Mouse (Mus musculus) stomach, embryonic 14.5 days (tissue): Measurements from ENCODE around the gene Zfp335. TPM values are rescaled to one million over a fixed set of nuclear protein-coding genes. Genes with fewer than 3 reads are reported as not detected.

ENCODE experiments used
- ATAC-seq: fragments of 200-750 bp; cut with Nextera tagmentation; 2 replicates; pipeline ENCODE4 v1.8.0; 2017; ENCODE audit warnings: low read depth, moderate TSS enrichment; ENCODE audit not compliant: insufficient number of reproducible peaks, insufficient read depth, low FRiP score
- H3K27ac ChIP-seq: fragments of 300-500 bp; sonication (generic); 2 replicates; pipeline ENCODE4 v1.5.1; 2014; ENCODE audit warnings: mild to moderate bottlenecking, low read length, moderate library complexity, mixed read lengths
- H3K27me3 ChIP-seq: fragments of 300-500 bp; sonication (generic); 2 replicates; pipeline ENCODE4 v1.6.1; 2014; ENCODE audit warnings: low read length, control low read depth, mixed read lengths; ENCODE audit not compliant: control insufficient read depth, insufficient read depth
- H3K36me3 ChIP-seq: fragments of 300-500 bp; sonication (generic); 2 replicates; pipeline ENCODE4 v1.6.1; 2014; ENCODE audit warnings: mild to moderate bottlenecking, control low read depth, low read length, moderate library complexity, mixed read lengths; ENCODE audit not compliant: control insufficient read depth, insufficient read depth
- H3K4me1 ChIP-seq: fragments of 300-500 bp; sonication (generic); 2 replicates; pipeline ENCODE4 v1.6.1; 2014; ENCODE audit warnings: low read length, control low read depth, mixed read lengths; ENCODE audit not compliant: control insufficient read depth, insufficient read depth
- H3K4me2 ChIP-seq: fragments of 300-500 bp; sonication (generic); replicated peaks from 2 replicates; pipeline ENCODE4 v1.6.1; 2014; ENCODE audit warnings: low read depth, low read length, control low read depth
- H3K4me3 ChIP-seq: fragments of 300-500 bp; sonication (generic); 2 replicates; pipeline ENCODE4 v1.5.1; 2014; ENCODE audit warnings: low read depth, low read length, control low read depth
- H3K9ac ChIP-seq: fragments of 300-500 bp; sonication (generic); replicated peaks from 2 replicates; pipeline ENCODE4 v1.6.1; 2014; ENCODE audit warnings: low read depth, mild to moderate bottlenecking, control low read depth, low read length, moderate library complexity, mixed read lengths
- H3K9me3 ChIP-seq: fragments of 300-500 bp; sonication (generic); 2 replicates; pipeline ENCODE4 v1.6.1; 2016; ENCODE audit warnings: low read depth, low read length, control low read depth; ENCODE audit not compliant: control insufficient read depth
- WGBS: fragments of 180-500 bp; shearing (Covaris S2); extraction: QIAGEN DNeasy Blood & Tissue Kit; methylation state at CpG from one replicate; pipeline ENCODE4 v1.1.7; 2014; 5-methylcytosine and 5-hydroxymethylcytosine counted together
- polyA plus RNA-seq: library from polyadenylated mRNA; unstranded; fragments of >200 nt; fragmentation: Nextera tagmentation; extraction: Ambion mirVana; gene quantifications from 2 replicates; pipeline ENCODE4 v1.2.1, GENCODE M21; 2014

The Zfp335 gene
- polyA plus RNA-seq, 1 experiment from 2014 or later: 12.7 TPM

DNA sequence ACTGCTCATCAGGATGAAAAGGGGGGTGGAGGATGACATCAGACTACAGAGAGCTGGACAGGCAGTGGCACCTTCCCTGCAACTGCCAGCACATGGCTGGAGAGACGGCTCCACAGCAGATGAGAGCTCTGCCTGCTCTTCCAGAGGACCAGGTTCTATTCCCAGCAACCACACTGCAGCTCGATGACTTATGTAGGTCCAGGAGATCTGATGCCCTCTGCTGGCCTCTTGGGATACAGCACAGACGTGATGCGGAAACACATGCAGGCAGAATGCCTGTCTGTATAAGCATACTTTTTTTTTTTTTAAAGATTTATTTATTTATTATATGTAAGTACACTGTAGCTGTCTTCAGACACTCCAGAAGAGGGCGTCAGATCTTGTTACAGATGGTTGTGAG is 6.8 kb upstream of the Zfp335 start:
- H3K9me3 ChIP-seq: no peaks in the 10 kb centered on the region
- no peak overlapping the region for H3K27ac ChIP-seq
- H3K27me3 ChIP-seq: no peaks in the 10 kb centered on the region
- no peak overlapping the region for H3K9ac ChIP-seq
- ATAC-seq: no peak
- H3K4me1 ChIP-seq: no peaks in the 10 kb centered on the region
- H3K4me2 ChIP-seq: no peak overlapping the region
- no peaks in the 10 kb centered on the region for H3K36me3 ChIP-seq
- no peak overlapping the region for H3K4me3 ChIP-seq
- 68% methylated on average over 4 of the region's 5 CpGs for WGBS

DNA sequence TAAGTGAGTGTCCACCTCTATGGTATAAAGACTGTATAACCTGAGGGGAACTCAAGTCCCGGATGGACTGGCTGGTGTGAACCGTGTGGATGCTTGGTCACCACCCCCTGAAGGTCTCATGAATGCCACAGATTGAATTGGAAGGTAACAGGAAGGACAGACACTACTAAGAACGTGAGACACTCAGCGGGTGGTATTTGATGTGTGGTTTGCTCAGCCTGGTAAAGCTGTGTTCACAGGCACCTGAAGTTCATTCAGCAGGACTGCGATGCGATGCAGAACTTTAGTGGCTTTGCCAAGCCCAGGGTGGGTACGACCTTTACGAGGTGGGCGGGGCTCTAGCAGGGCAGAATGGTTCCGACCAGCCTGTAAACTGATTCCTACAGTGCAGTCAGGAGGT is 5.8 kb upstream of the Zfp335 start:
- Histone ChIP-seq H3K9me3 (no peaks in the 10 kb centered on the region), H3K4me1 (peaks cover 2% of the 10 kb centered on the region; the same call in 1 of the 2 replicates), H3K9ac (no peak overlapping the region), H3K27ac (no peak overlapping the region), H3K4me3 (no peak overlapping the region), H3K27me3 (no peaks in the 10 kb centered on the region), H3K4me2 (no peak overlapping the region), H3K36me3 (no peaks in the 10 kb centered on the region)
- WGBS: 64% methylated on average over 10 of the region's 10 CpGs
- no peak for ATAC-seq

DNA sequence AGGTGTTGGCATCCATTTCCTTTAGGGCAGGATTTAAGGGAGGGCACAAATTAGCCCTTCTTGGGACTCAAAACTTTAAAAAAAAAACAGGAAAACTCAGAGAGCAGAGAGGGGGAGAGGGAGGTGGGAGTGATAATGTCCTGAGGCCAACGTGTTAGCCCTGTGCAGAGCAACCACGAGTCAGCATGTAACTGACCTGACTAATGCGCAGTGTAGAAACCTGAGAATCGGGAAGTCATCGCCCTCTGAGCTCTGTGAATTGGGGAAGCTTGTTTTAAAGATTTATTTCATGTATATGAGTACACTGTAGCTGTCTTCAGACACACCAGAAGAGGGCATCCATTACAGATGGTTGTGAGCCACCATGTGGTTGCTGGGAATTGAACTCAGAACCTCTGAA is 5.3 kb upstream of the Zfp335 start:
- Histone ChIP-seq H3K9ac (no peak overlapping the region), H3K4me3 (no peak overlapping the region), H3K9me3 (no peaks in the 10 kb centered on the region), H3K4me2 (no peak overlapping the region), H3K4me1 (peaks cover 4% of the 10 kb centered on the region; the same call in 1 of the 2 replicates), H3K27me3 (no peaks in the 10 kb centered on the region), H3K27ac (no peak overlapping the region), H3K36me3 (no peaks in the 10 kb centered on the region)
- no peak for ATAC-seq
- 73% methylated on average over 5 of the region's 5 CpGs for WGBS

DNA sequence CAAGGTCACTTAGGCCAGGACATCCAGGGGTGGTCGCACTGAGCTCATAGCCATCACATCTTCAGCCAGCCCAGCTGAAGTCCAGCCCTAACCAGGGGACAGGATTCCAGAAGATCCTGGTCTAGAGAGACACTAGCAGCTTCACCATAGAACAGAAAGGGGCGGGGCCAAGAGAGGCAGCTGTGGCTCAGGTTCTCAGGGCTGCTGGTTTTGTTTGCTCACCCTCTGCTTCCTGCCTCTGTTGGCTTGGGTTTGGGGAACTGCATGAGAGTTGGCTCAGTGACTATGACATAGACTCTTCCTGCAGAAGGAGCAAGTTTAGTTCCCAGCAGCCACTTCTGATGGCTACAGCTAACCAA is 1.9 kb upstream of the Zfp335 start:
- Histone ChIP-seq H3K4me2 (no peak overlapping the region), H3K4me3 (no peak overlapping the region), H3K27me3 (no peaks in the 10 kb centered on the region), H3K36me3 (peaks cover 9% of the 10 kb centered on the region), H3K9ac (no peak overlapping the region), H3K9me3 (no peaks in the 10 kb centered on the region), H3K27ac (no peak overlapping the region), H3K4me1 (peaks cover 16% of the 10 kb centered on the region; the same call in 1 of the 2 replicates)
- no peak for ATAC-seq
- 74% methylated on average over 2 of the region's 2 CpGs for WGBS

DNA sequence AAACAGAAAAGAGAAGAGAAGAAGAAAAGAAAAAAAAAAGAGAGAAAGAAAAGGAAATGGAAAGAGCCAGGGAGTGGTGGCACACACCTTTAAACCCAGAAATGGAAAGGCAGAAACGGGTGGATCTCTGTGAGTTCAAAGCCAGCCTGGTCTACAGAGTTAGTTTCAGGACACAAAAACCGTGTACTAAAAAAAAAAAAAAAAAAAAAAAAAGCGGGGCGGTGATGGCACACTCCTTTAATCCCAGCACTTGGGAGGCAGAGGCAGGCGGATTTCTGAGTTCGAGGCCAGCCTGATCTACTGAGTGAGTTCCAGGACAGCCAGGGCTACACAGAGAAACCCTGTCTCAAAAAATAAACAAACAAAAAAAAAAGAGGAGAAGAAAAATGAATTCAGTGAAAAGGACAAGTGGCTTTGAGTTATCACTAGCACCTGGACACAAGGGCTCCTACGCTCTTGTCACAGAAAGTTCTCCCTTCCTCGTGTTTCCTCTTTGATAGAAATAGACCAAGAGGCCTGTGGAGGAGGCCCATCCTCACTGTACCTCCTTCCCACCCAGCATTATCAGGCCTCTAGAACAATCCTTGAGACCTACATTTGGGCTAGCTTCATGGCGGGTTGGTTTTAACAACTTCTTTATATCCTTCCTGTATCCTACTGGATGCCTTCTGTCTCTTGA is 1.3 kb upstream of the Zfp335 start:
- Histone ChIP-seq H3K4me3 (peak overlapping the region; percentile 81; the same call in 1 of the 2 replicates), H3K4me1 (peaks cover 16% of the 10 kb centered on the region; the same call in 1 of the 2 replicates), H3K27me3 (no peaks in the 10 kb centered on the region), H3K27ac (peak overlapping the region; percentile 97), H3K9ac (no peak overlapping the region), H3K9me3 (no peaks in the 10 kb centered on the region), H3K36me3 (peaks cover 14% of the 10 kb centered on the region), H3K4me2 (no peak overlapping the region)
- no peak for ATAC-seq
- WGBS: 87% methylated on average over 8 of the region's 9 CpGs

DNA sequence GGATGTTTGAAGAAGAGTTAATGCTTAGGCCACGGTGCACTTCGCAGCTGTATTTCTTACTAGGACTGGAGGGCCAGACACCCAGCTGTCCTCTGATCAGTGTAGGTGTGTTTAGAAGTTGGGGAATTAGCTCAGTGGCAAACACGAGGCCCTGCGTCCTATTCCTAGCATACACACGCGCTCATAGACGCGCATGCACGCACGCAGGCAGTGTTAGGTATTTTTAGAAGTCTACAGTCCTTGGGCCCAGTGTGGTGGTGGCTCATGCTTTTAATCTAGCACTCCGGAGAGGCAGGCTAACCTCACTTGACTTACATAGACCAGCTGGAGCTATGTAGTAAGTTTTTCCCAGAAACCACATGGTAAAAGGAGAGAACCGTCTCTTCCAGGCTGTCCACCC is 594 bp upstream of the Zfp335 start:
- ATAC-seq: peak; percentile 11; the same call in 1 of the 2 replicates
- peak overlapping the region; percentile 80 for H3K9ac ChIP-seq
- H3K4me3 ChIP-seq: peak overlapping the region; percentile 81

DNA sequence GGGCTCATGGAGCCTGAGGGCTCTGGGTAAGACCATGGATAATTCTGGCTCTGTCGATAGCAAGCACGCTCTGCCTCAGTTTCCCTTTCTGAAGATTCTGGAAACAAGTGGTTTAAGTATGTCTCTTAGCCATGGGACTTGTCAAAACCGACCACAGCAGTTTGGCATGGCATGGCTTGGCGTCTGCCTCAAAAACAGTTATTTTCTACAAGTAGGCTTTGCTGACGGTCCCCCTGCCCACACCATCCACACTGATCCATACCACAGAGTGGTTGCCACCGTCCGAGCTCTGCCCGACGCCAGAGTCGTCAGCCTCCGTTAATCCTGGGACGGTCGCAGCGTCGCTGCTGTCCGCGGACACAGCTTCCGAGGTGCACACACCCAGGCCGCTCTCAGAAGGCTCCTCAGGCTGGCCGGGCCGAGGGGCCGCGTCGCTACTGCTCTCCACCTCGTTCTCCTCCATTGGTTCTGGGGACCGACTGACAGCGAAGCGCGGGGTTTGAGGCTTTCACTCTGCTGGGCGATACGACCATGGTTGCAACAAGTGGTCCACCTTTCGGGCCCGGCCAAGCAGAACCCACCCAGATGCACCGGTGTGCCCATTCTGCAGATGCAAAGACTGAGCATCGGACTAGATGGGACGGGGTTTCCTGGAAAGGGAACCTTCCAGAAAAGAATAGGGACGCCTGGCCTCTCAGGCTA is 1.0 kb downstream of the Zfp335 start:
- Histone ChIP-seq H3K4me2 (peak overlapping the region; percentile 86), H3K4me1 (peaks cover 16% of the 10 kb centered on the region; the same call in 1 of the 2 replicates), H3K36me3 (peaks cover 37% of the 10 kb centered on the region), H3K9me3 (peaks cover 5% of the 10 kb centered on the region), H3K9ac (peak overlapping the region; percentile 80), H3K4me3 (peak overlapping the region; percentile 81), H3K27ac (peak overlapping the region; percentile 97), H3K27me3 (no peaks in the 10 kb centered on the region)
- ATAC-seq: no peak
- 4% methylated on average over 37 of the region's 37 CpGs for WGBS

More for the DNA sequence above, 594 bp upstream of the Zfp335 start:
- Histone ChIP-seq H3K27me3 (no peaks in the 10 kb centered on the region), H3K27ac (peak overlapping the region; percentile 97), H3K4me1 (peaks cover 16% of the 10 kb centered on the region; the same call in 1 of the 2 replicates), H3K36me3 (peaks cover 22% of the 10 kb centered on the region), H3K9me3 (no peaks in the 10 kb centered on the region), H3K4me2 (peak overlapping the region; percentile 45)
- 7% methylated on average over 12 of the region's 12 CpGs for WGBS

DNA sequence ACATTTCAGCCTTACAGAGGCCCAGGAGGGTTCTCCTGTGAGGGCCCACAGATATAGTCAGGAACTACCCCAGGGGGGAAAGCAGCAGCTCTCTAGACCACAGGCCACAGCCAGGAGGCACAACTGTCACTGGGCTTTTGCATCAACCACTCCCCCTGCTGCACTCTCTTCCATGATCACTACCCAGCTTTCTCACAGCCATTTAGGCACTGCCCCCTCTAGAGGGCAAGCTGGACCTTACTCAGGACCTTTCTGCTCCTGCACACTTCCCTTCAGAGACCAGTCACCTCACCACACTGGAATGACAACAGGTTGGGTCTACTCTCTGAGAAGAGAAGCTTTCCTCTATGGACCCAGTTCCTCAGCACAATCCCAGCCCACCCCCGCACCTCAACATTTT is 2.0 kb downstream of the Zfp335 start:
- 74% methylated on average over 1 of the region's 1 CpGs for WGBS
- Histone ChIP-seq H3K9ac (no peak overlapping the region), H3K4me3 (peak overlapping the region; percentile 81), H3K4me1 (peaks cover 16% of the 10 kb centered on the region; the same call in 1 of the 2 replicates), H3K27ac (no peak overlapping the region), H3K4me2 (peak overlapping the region; percentile 86; the same call in 1 of the 2 replicates), H3K9me3 (peaks cover 5% of the 10 kb centered on the region), H3K27me3 (no peaks in the 10 kb centered on the region), H3K36me3 (peaks cover 46% of the 10 kb centered on the region)
- no peak for ATAC-seq
